Mouse (Mus musculus) heart, postnatal 14 days (tissue): ENCODE measurements at regions not wholly inside any gene's neighbourhood (a gene's known extent, or its start where the extent isn't known, plus 50 kb on each side); places are given as distances from the start of the nearest gene placed in this dataset.
"Not testable (repeated sequence)": the region's sequence is repeated elsewhere in the genome, so short reads cannot be mapped to it uniquely, and the experiment has no call there.

Experiments
- DNase-seq, 2 experiments: peaks; one replicate each; pipeline ENCODE4 v3.0.0; 2021 to 2022
- intact Hi-C: fragments of 180-260 bp; cut with DNase I; formaldehyde crosslinking; loops from one replicate; pipeline ENCODE4 v1.15.1; 2025

GRCm38 (mm10) chr7:64101679-64102078, 52.0 kb upstream of the Trpm1 start:
- DNase-seq = no peak
- intact Hi-C loops = no loop called here

GRCm38 (mm10) chr7:64099606-64100005, 54.0 kb upstream of the Trpm1 start:
- intact Hi-C loops = no loop called here
- no peak for DNase-seq

GRCm38 (mm10) chr7:64090067-64090466, 63.6 kb upstream of the Trpm1 start:
- intact Hi-C loops = no loop called here
- DNase-seq = no peak

- intact Hi-C loops = no loop called here
- DNase-seq = no peak
Observed at GRCm38 (mm10) chr7:64089034-64089433, 64.6 kb upstream of the Trpm1 start.

GRCm38 (mm10) chr7:64083978-64084377, 69.7 kb upstream of the Trpm1 start:
- intact Hi-C loops, DNase-seq: not testable (repeated sequence)

GRCm38 (mm10) chr7:64082651-64083050, 71.0 kb upstream of the Trpm1 start:
- intact Hi-C loops = no loop called here
- no peak for DNase-seq

GRCm38 (mm10) chr7:64082201-64082600, 71.4 kb upstream of the Trpm1 start:
- intact Hi-C loops = no loop called here
- no peak for DNase-seq

- intact Hi-C loops = no loop called here
- no peak for DNase-seq
Observed at GRCm38 (mm10) chr7:64081618-64082017, 72.0 kb upstream of the Trpm1 start.

- intact Hi-C loops = no loop called here
- no peak for DNase-seq
Observed at GRCm38 (mm10) chr7:64081019-64081418, 72.6 kb upstream of the Trpm1 start.

GRCm38 (mm10) chr7:64079301-64079700, 74.3 kb upstream of the Trpm1 start:
- DNase-seq = no peak
- intact Hi-C loops = loop anchor here (5.0 kb wide), 2 partner anchors 82 to 227 kb away; no protein-coding TSS in a partner anchor

GRCm38 (mm10) chr7:64078646-64079045, 75.0 kb upstream of the Trpm1 start:
- DNase-seq = no peak
- intact Hi-C loops = loop anchor here (5.0 kb wide), 2 partner anchors 81 to 226 kb away; no protein-coding TSS in a partner anchor

GRCm38 (mm10) chr7:64077526-64077925, 76.1 kb upstream of the Trpm1 start:
- intact Hi-C loops = loop anchor here (1.0 to 5.0 kb wide), 3 partner anchors 80 to 324 kb away; no protein-coding TSS in a partner anchor
- peak; percentile 21 to 41 for DNase-seq

- no peak for DNase-seq
- intact Hi-C loops = loop anchor here (1.0 to 5.0 kb wide), 3 partner anchors 80 to 324 kb away; no protein-coding TSS in a partner anchor
Observed at GRCm38 (mm10) chr7:64076764-64077360, 76.8 kb upstream of the Trpm1 start.

- no peak for DNase-seq
- intact Hi-C loops = loop anchor here (5.0 kb wide), 2 partner anchors 79 to 224 kb away; no protein-coding TSS in a partner anchor
Observed at GRCm38 (mm10) chr7:64075696-64076313, 77.8 kb upstream of the Trpm1 start.

GRCm38 (mm10) chr7:64074661-64075234, 78.9 kb upstream of the Trpm1 start:
- intact Hi-C loops = loop anchor here (5.0 kb wide), 2 partner anchors 77 to 222 kb away; no protein-coding TSS in a partner anchor
- DNase-seq = no peak

- DNase-seq = peak in 1 of 2 experiments; percentile 0
- intact Hi-C loops = no loop called here
Observed at GRCm38 (mm10) chr7:64074186-64074585, 79.4 kb upstream of the Trpm1 start.

GRCm38 (mm10) chr7:64073781-64074180, 79.9 kb upstream of the Trpm1 start:
- intact Hi-C loops = no loop called here
- peak in 1 of 2 experiments; percentile 0 for DNase-seq

- DNase-seq = no peak
- intact Hi-C loops = no loop called here
Observed at GRCm38 (mm10) chr7:64070930-64071329, 82.7 kb upstream of the Trpm1 start.

- peak; percentile 15 to 33 for DNase-seq
- intact Hi-C loops = no loop called here
Observed at GRCm38 (mm10) chr7:64065529-64066247, 87.9 kb upstream of the Trpm1 start.

- intact Hi-C loops = loop anchor here (5.0 kb wide), 1 partner anchor 122 kb away; no protein-coding TSS in a partner anchor
- DNase-seq = peak; percentile 73 to 75
Observed at GRCm38 (mm10) chr7:64064460-64065241, 89.0 kb upstream of the Trpm1 start.
